Mouse (Mus musculus): ENCODE measurements around the gene Frmd4a. TPM values are rescaled to one million over a fixed set of nuclear protein-coding genes. Genes with fewer than 3 reads are reported as not detected.
"Not testable (repeated sequence)": the region's sequence is repeated elsewhere in the genome, so short reads cannot be mapped to it uniquely, and the experiment has no call there.

Gene Frmd4a
- polyA plus RNA-seq, 1 experiment from 2014 or later = 16.0 TPM

DNA sequence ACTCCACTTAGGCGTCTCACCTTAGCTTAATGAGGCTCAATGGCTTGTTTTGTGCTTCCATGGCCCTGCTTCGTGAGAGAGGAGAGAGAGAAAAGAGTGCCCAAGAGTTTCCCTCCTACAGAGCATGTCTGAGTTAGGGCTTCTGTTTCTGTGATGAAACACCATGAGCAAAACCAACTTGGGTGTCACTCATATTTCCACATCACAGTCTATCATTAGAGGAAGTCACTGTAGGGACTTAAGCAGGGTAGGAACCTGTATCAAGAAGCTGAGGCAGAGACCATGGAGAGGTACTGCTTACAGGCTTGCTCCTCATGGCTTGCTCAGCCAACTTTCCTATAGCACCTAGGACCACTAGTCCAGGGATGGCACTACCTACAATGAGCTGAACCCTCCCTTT lies 238.7 kb downstream of the Frmd4a start:
- Histone ChIP-seq H3K27me3 (no peaks in the 10 kb centered on the region), H3K36me3 (replicated peaks) (no peaks in the 10 kb centered on the region), H3K4me3 (replicated peaks) (no peak overlapping the region), H3K27ac (replicated peaks) (no peak overlapping the region), H3K4me2 (no peak overlapping the region), H3K4me1 (replicated peaks) (no peaks in the 10 kb centered on the region), H3K9me3 (replicated peaks) (no peaks in the 10 kb centered on the region), H3K9ac (no peak overlapping the region)
- no peak for ATAC-seq (ENCODE audit: insufficient read depth)
- 47% methylated on average over 2 of the region's 2 CpGs for WGBS (ENCODE audit: insufficient replicate concordance)

DNA sequence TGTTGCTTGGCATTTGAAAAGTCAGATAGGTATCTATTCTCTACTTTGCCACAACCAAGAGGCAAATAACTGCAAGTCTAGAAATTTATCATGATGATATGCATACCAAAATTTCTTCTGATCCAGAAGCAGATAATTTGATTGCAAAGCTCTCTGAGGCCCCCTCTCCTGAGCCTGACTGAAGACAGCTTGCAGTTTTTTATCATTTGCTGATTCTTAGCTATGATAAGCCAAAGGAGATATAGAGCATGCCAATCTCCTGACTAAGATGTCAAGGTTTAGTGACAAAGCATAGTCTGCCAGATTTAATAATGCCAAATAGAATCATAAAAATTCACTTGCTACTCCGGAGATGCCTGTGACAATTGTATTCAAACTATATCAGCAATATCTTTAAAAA lies 240.1 kb downstream of the Frmd4a start:
- no peaks in the 10 kb centered on the region for H3K36me3 ChIP-seq (replicated peaks)
- H3K9me3 ChIP-seq (replicated peaks) = no peaks in the 10 kb centered on the region
- H3K9ac ChIP-seq = no peak overlapping the region
- 78% methylated on average over 1 of the region's 1 CpGs for WGBS (ENCODE audit: insufficient replicate concordance)
- no peak overlapping the region for H3K4me3 ChIP-seq (replicated peaks)
- H3K4me2 ChIP-seq = no peak overlapping the region
- H3K27ac ChIP-seq (replicated peaks) = no peak overlapping the region
- no peaks in the 10 kb centered on the region for H3K27me3 ChIP-seq
- no peaks in the 10 kb centered on the region for H3K4me1 ChIP-seq (replicated peaks)
- ATAC-seq (ENCODE audit: insufficient read depth) = no peak

GRCm38 (mm10) chr2:4258803-4259202 lies 241.3 kb downstream of the Frmd4a start:
- H3K27ac ChIP-seq (replicated peaks); H3K4me3 ChIP-seq (replicated peaks); H3K27me3 ChIP-seq; ATAC-seq (ENCODE audit: insufficient read depth); H3K9me3 ChIP-seq (replicated peaks); H3K4me1 ChIP-seq (replicated peaks); H3K4me2 ChIP-seq; H3K36me3 ChIP-seq (replicated peaks); H3K9ac ChIP-seq: not testable (repeated sequence)
- WGBS (ENCODE audit: insufficient replicate concordance) = 55% methylated on average over 12 of the region's 12 CpGs

DNA sequence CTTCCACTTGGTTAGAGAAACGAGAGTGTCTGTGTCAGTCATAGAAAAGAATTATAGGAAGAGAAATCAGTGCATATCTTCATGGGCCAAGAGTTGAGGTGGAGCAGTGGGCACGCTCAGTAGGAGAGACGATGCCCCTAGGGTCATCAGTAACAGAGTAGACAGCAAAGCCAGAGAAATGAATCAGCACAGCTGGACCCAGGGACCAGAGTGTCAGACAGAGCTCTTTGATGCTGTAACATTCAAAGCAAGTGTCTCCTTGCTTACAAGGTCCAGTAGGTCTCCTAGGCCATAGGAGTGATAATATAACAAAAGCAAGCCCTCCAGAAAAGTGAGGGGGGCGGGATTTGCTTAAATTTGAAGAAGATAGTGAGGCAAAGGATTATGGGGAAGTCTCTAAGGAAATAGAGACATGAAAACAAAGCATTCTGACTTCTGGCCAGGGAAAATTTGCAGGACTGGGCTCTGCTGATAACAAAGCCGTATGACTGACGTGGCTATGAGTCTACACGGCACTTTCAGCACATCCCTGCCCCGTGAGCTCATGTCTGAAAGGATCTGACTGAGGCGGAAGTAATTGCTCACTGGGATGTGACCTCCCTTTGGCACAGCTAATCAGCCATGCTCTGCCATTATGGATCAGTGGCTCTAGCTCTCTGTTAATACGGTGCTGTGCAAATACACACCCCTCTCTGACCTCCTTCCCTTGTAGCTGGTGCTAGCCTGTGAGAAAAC lies 243.0 kb downstream of the Frmd4a start:
- Histone ChIP-seq H3K4me2 (no peak overlapping the region), H3K27ac (replicated peaks) (no peak overlapping the region), H3K4me1 (replicated peaks) (no peaks in the 10 kb centered on the region), H3K9me3 (replicated peaks) (no peaks in the 10 kb centered on the region), H3K27me3 (no peaks in the 10 kb centered on the region), H3K9ac (no peak overlapping the region), H3K4me3 (replicated peaks) (no peak overlapping the region), H3K36me3 (replicated peaks) (no peaks in the 10 kb centered on the region)
- no peak for ATAC-seq (ENCODE audit: insufficient read depth)
- WGBS (ENCODE audit: insufficient replicate concordance) = 33% methylated on average over 10 of the region's 10 CpGs

- 31% methylated on average over 3 of the region's 3 CpGs for WGBS (ENCODE audit: insufficient replicate concordance)
- no peaks in the 10 kb centered on the region for H3K27me3 ChIP-seq
- no peaks in the 10 kb centered on the region for H3K4me1 ChIP-seq (replicated peaks)
- H3K4me2 ChIP-seq = no peak overlapping the region
- ATAC-seq (ENCODE audit: insufficient read depth) = no peak
- H3K9ac ChIP-seq = no peak overlapping the region
- no peak overlapping the region for H3K27ac ChIP-seq (replicated peaks)
- H3K36me3 ChIP-seq (replicated peaks) = no peaks in the 10 kb centered on the region
- no peak overlapping the region for H3K4me3 ChIP-seq (replicated peaks)
- H3K9me3 ChIP-seq (replicated peaks) = no peaks in the 10 kb centered on the region
These were observed 245.2 kb downstream of the Frmd4a start for GRCm38 (mm10) chr2:4262667-4263066.

DNA sequence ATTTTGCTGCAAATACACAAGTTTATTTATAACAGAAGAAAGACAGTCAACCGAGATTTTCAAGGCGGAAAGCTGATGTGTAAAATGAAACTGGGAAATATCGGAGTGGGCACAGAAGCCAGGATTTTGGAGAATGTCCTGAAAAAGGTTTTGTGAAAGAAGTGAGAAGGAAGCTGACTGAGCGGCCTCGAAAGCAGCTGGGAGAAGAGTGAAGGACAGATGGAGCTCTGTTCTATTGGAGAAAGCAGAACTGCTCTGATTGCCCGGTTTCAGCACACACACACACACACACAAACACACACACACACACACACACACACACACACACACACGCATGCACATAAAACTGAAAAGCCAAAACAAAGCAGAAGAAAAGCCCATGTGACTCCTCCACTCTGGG lies 249.9 kb downstream of the Frmd4a start:
- Histone ChIP-seq H3K9me3 (replicated peaks) (no peaks in the 10 kb centered on the region), H3K36me3 (replicated peaks) (no peaks in the 10 kb centered on the region), H3K4me1 (replicated peaks) (no peaks in the 10 kb centered on the region), H3K27me3 (no peaks in the 10 kb centered on the region), H3K4me2 (no peak overlapping the region), H3K27ac (replicated peaks) (no peak overlapping the region), H3K9ac (no peak overlapping the region), H3K4me3 (replicated peaks) (no peak overlapping the region)
- ATAC-seq (ENCODE audit: insufficient read depth) = no peak
- 67% methylated on average over 7 of the region's 7 CpGs for WGBS (ENCODE audit: insufficient replicate concordance)

- 56% methylated on average over 5 of the region's 5 CpGs for WGBS (ENCODE audit: insufficient replicate concordance)
- no peak overlapping the region for H3K9ac ChIP-seq
- ATAC-seq (ENCODE audit: insufficient read depth) = no peak
These were observed 265.3 kb downstream of the Frmd4a start for GRCm38 (mm10) chr2:4282777-4283176.

GRCm38 (mm10) chr2:4285693-4286291 lies 268.3 kb downstream of the Frmd4a start:
- Histone ChIP-seq H3K4me2 (no peak overlapping the region), H3K9me3 (replicated peaks) (no peaks in the 10 kb centered on the region), H3K36me3 (replicated peaks) (no peaks in the 10 kb centered on the region), H3K27me3 (no peaks in the 10 kb centered on the region), H3K27ac (replicated peaks) (no peak overlapping the region), H3K4me1 (replicated peaks) (no peaks in the 10 kb centered on the region), H3K4me3 (replicated peaks) (no peak overlapping the region), H3K9ac (no peak overlapping the region)
- no peak for ATAC-seq (ENCODE audit: insufficient read depth)
- 30% methylated on average over 4 of the region's 4 CpGs for WGBS (ENCODE audit: insufficient replicate concordance)

More at GRCm38 (mm10) chr2:4282777-4283176, 265.3 kb downstream of the Frmd4a start:
- H3K4me2 ChIP-seq = no peak overlapping the region
- H3K27me3 ChIP-seq = no peaks in the 10 kb centered on the region
- no peaks in the 10 kb centered on the region for H3K4me1 ChIP-seq (replicated peaks)
- no peak overlapping the region for H3K4me3 ChIP-seq (replicated peaks)
- no peak overlapping the region for H3K27ac ChIP-seq (replicated peaks)
- no peaks in the 10 kb centered on the region for H3K36me3 ChIP-seq (replicated peaks)
- H3K9me3 ChIP-seq (replicated peaks) = no peaks in the 10 kb centered on the region

GRCm38 (mm10) chr2:4286390-4286901 lies 268.9 kb downstream of the Frmd4a start:
- Histone ChIP-seq H3K4me3 (replicated peaks) (no peak overlapping the region), H3K27me3 (no peaks in the 10 kb centered on the region), H3K27ac (replicated peaks) (no peak overlapping the region), H3K9me3 (replicated peaks) (no peaks in the 10 kb centered on the region), H3K4me2 (no peak overlapping the region), H3K9ac (no peak overlapping the region), H3K36me3 (replicated peaks) (no peaks in the 10 kb centered on the region), H3K4me1 (replicated peaks) (no peaks in the 10 kb centered on the region)
- WGBS (ENCODE audit: insufficient replicate concordance) = 49% methylated on average over 8 of the region's 8 CpGs
- ATAC-seq (ENCODE audit: insufficient read depth) = no peak

DNA sequence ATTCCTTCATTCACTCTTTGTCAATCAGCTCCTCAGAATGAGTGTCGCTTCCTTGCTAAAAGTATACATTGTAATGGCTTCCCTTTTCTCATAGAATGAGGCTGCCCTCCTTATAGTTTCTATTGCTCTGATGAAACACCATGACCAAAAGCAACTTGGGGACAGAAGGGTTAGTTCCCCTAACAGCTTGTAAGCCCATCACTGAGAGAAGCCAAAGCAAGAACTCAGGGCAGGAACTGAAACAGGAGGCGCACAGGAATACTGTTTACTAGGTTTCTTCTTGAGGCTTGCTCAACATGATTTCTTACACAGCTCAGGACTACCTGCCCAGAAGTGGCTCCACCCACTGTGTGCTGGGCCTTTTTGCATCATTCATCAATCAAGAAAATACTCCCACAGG lies 273.0 kb downstream of the Frmd4a start:
- no peaks in the 10 kb centered on the region for H3K4me1 ChIP-seq (replicated peaks)
- no peak for ATAC-seq (ENCODE audit: insufficient read depth)
- H3K9me3 ChIP-seq (replicated peaks) = no peaks in the 10 kb centered on the region
- H3K27me3 ChIP-seq = no peaks in the 10 kb centered on the region
- no peak overlapping the region for H3K4me3 ChIP-seq (replicated peaks)
- no peak overlapping the region for H3K9ac ChIP-seq
- no peaks in the 10 kb centered on the region for H3K36me3 ChIP-seq (replicated peaks)
- H3K27ac ChIP-seq (replicated peaks) = no peak overlapping the region
- 62% methylated on average over 2 of the region's 2 CpGs for WGBS (ENCODE audit: insufficient replicate concordance)
- H3K4me2 ChIP-seq = no peak overlapping the region

DNA sequence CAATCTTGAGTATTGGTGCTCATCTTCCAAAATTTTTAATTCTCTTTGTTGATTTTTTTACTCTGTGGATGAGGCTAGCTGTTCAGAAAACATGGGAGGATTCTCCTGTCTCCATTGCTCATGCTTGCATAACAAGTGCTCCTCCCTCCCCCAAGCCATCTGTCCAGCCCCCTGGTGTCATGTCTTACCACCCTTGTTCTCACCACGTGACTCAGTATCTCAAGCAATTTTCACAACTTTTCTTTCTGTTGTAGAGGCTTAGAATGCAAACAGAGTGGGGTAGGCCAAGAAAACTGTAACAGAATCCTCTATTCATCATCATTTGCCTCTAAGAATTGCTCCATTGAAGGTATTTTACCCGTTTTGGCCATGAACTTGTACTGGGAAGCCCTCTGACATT lies 273.6 kb downstream of the Frmd4a start:
- Histone ChIP-seq H3K4me2 (no peak overlapping the region), H3K9me3 (replicated peaks) (no peaks in the 10 kb centered on the region), H3K9ac (no peak overlapping the region), H3K27ac (replicated peaks) (no peak overlapping the region), H3K4me3 (replicated peaks) (no peak overlapping the region), H3K36me3 (replicated peaks) (no peaks in the 10 kb centered on the region), H3K27me3 (no peaks in the 10 kb centered on the region), H3K4me1 (replicated peaks) (no peaks in the 10 kb centered on the region)
- ATAC-seq (ENCODE audit: insufficient read depth) = no peak
- 33% methylated on average over 2 of the region's 2 CpGs for WGBS (ENCODE audit: insufficient replicate concordance)

Measured in liver, embryonic 15.5 days (tissue).